Mouse (Mus musculus): ENCODE results near the gene Eef1akmt2. TPM values are rescaled to one million over a fixed set of nuclear protein-coding genes. Genes with fewer than 3 reads are reported as not detected.

Eef1akmt2 gene
- polyA plus RNA-seq, 1 experiment from 2014 or later: 75.0 TPM

DNA sequence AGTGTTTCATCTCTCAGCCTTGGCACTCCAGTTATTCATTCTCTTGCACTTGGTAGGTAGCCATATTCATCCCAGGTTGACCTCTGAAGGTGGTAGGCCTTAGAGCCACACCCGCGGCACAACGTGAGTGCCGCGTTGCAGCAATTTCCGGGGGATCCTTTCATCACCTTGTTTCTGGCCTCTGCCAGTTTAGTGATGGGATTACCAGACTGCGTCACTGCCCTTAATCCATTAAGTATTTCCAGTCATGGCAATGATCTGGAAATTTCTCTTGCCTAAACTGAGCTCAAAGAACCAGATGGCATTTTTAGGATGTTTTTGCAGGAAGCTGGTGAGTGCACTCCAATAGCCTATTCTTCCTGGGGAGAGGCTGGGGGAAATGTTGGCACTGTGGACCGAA, 37.2 kb upstream of the Eef1akmt2 start:
- H3K4me1 ChIP-seq: no peaks in the 10 kb centered on the region; the same call in 1 of the 2 replicates
- 95% methylated on average over 8 of the region's 8 CpGs for WGBS
- no peak for ATAC-seq (ENCODE audit: low FRiP score)

DNA sequence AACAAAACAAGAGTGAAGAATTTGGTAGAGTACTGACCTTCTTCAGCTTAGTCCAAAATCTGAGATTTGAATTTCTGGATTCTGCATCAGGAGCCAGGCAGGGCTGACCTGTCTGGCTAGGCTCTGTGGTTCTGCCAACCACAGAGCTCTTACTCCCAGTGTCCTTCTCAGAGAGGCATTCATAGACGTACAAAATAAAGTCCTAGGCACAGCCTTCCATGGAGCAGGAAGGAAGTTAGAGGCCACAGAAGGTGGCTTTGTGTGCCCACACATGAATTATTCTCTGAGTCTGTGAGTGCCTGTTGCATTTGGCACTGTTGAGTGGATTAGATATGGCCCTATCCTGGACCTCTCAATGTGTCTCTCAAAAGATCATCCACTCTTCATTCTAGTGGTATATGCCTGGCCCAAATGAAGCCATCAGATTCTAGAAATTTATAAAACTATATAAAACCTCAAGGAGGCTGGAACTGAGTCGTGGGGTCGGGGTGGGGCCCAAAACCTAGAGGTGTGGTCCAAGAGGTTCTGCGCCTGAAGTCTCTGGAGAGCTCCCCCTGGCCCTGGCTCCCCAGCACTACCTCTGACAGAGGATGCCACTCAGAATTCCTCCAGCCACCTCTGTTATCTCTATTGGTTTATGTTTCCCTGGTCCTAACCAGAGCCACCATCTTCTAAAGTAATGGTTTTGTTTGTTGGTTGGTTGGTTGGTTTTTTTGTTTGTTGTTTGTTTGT, 36.2 kb upstream of the Eef1akmt2 start:
- no peak overlapping the region for H3K27ac ChIP-seq
- no peak for ATAC-seq (ENCODE audit: low FRiP score)
- WGBS: 64% methylated on average over 4 of the region's 4 CpGs
- H3K9ac ChIP-seq: no peak overlapping the region
- H3K4me2 ChIP-seq (replicated peaks): no peak overlapping the region
- H3K4me3 ChIP-seq: no peak overlapping the region
- peaks cover 14% of the 10 kb centered on the region for H3K36me3 ChIP-seq
- H3K9me3 ChIP-seq (replicated peaks): no peaks in the 10 kb centered on the region
- no peaks in the 10 kb centered on the region for H3K27me3 ChIP-seq
- no peaks in the 10 kb centered on the region; the same call in 1 of the 2 replicates for H3K4me1 ChIP-seq

More for the DNA sequence above, 37.2 kb upstream of the Eef1akmt2 start:
- no peak overlapping the region for H3K9ac ChIP-seq
- H3K4me2 ChIP-seq (replicated peaks): no peak overlapping the region
- H3K4me3 ChIP-seq: no peak overlapping the region
- H3K27me3 ChIP-seq: no peaks in the 10 kb centered on the region
- H3K36me3 ChIP-seq: peaks cover 5% of the 10 kb centered on the region
- H3K9me3 ChIP-seq (replicated peaks): no peaks in the 10 kb centered on the region
- no peak overlapping the region for H3K27ac ChIP-seq

DNA sequence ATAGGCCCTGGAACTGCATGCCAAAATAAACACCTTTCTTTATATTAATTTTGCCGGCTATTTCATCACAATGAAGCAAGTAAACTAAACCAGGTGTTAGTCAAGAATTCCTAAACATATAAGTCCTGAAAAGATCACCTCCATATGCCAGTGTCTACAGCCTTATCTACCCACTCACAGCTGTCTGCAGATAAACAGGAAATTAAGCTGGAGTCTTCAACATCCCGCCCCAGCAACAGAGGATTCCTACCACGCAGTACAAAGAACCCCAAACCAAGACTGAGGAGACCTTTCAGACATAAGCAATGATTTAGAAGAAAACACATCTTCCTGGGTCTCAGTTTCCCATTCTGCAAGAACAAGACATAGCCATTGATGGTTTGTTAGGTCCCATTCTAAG, 35.6 kb upstream of the Eef1akmt2 start:
- WGBS: 87% methylated on average over 3 of the region's 3 CpGs
- H3K4me1 ChIP-seq: no peaks in the 10 kb centered on the region; the same call in 1 of the 2 replicates
- H3K27me3 ChIP-seq: no peaks in the 10 kb centered on the region
- no peak overlapping the region for H3K4me2 ChIP-seq (replicated peaks)
- H3K9ac ChIP-seq: no peak overlapping the region
- no peaks in the 10 kb centered on the region for H3K9me3 ChIP-seq (replicated peaks)
- H3K27ac ChIP-seq: no peak overlapping the region
- peaks cover 20% of the 10 kb centered on the region for H3K36me3 ChIP-seq
- H3K4me3 ChIP-seq: no peak overlapping the region
- ATAC-seq (ENCODE audit: low FRiP score): no peak

DNA sequence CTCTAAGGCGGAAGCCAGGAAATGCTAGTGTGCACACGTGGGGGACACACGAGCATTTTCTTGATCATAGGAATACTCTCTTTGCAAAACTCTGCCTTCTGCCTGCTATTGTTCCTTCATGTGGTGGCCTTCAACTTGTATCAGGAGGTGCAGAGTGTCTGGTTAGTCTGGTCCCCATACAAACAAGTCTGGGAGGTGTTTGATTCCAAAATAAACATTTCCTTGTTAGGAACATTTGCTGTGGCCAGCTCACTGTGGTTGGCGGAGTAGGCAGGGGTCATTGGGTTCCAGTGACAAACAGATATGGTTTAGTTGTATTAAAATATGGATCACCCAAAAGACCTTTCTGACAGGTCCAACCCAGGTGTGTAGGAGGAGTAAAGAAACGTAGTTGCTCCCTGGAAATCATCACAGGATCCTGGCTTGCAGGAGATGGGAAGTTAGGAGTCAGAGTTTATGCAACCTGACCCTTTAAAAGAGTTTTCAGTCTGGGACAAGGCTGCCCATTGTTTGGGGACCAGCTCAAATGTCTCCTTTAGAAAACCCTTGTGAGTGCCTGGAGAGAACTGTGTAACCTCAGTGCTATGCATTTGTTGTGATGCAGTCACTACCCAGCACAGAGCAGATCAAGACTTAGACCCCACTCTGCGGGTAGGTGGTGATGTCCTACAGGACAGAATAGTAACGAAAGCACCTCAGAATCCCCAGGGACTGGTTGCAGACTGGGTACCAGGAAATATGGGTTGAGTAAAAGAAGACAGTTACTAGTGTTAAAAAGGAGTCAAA, 34.7 kb upstream of the Eef1akmt2 start:
- Histone ChIP-seq H3K9ac (no peak overlapping the region), H3K9me3 (replicated peaks) (no peaks in the 10 kb centered on the region), H3K36me3 (peaks cover 29% of the 10 kb centered on the region), H3K4me1 (no peaks in the 10 kb centered on the region; the same call in 1 of the 2 replicates), H3K4me3 (no peak overlapping the region), H3K4me2 (replicated peaks) (no peak overlapping the region), H3K27me3 (no peaks in the 10 kb centered on the region), H3K27ac (no peak overlapping the region)
- ATAC-seq (ENCODE audit: low FRiP score): no peak
- 62% methylated on average over 7 of the region's 7 CpGs for WGBS

DNA sequence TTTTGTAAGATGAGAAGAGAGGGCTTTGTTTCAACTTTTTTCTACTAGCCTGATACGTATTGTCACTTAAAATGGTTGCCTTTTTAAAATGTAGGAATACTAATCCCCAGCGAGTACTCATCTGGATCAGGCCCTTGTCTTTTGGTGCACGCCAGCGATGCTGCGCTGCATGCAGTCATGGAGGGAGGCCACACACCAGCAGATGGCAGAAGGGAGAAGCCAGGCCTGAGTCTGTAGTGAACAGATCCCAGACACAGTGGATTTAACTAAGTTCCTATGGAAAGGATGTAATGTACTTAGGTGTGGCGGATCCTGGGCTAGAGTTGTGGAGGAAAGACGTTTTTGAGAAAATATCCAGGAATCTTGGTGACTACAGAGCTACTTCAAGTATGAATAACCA, 31.6 kb upstream of the Eef1akmt2 start:
- no peak overlapping the region for H3K9ac ChIP-seq
- no peak for ATAC-seq (ENCODE audit: low FRiP score)
- no peaks in the 10 kb centered on the region; the same call in 1 of the 2 replicates for H3K4me1 ChIP-seq
- 94% methylated on average over 7 of the region's 7 CpGs for WGBS
- H3K4me2 ChIP-seq (replicated peaks): no peak overlapping the region
- no peaks in the 10 kb centered on the region for H3K9me3 ChIP-seq (replicated peaks)
- H3K4me3 ChIP-seq: no peak overlapping the region
- H3K27me3 ChIP-seq: no peaks in the 10 kb centered on the region
- H3K36me3 ChIP-seq: peaks cover 58% of the 10 kb centered on the region
- no peak overlapping the region for H3K27ac ChIP-seq

DNA sequence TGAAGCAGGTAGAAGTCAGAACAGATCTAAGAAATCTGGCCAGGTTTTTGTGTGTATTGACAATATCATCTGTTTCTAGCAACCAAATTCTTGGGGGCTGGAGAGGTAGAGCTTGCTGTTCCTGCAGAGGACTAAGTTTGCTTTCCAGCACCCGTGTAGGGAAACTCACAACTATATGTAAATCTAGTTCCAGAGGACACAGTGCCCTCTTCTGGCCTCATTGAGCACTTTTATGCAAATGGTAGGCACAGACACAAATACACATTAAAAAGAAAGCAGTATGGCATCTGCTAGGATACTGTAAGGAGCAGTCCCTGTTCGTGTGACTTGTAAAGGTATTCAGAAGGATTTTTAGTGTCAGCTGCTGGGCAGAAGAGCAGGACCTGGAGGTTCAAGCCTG, 29.9 kb upstream of the Eef1akmt2 start:
- H3K4me1 ChIP-seq: no peaks in the 10 kb centered on the region; the same call in 1 of the 2 replicates
- H3K27me3 ChIP-seq: no peaks in the 10 kb centered on the region
- WGBS: 73% methylated on average over 2 of the region's 2 CpGs
- H3K36me3 ChIP-seq: peaks cover 72% of the 10 kb centered on the region
- no peak overlapping the region for H3K27ac ChIP-seq
- ATAC-seq (ENCODE audit: low FRiP score): no peak
- H3K4me3 ChIP-seq: no peak overlapping the region
- H3K9ac ChIP-seq: no peak overlapping the region
- H3K9me3 ChIP-seq (replicated peaks): no peaks in the 10 kb centered on the region
- no peak overlapping the region for H3K4me2 ChIP-seq (replicated peaks)

DNA sequence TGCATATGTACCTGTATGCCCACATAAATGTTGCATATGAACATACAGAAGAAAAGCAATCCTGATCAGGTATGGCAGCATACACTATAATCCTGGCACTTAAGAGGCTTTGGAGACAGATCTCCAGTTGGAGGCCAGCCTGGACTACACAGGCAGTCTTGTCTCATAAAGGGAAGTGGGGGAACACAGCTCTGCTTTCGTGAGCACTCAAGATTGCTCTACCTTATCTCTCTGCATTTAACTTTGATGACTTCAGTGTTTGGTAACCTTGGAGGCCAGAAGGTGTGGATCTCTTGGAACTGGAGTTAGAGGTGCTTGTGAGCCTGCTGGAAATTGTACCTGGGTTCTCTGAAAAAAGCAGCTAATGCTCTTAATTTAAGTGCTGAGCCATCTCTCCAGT, 27.8 kb upstream of the Eef1akmt2 start:
- H3K4me2 ChIP-seq (replicated peaks): no peak overlapping the region
- ATAC-seq (ENCODE audit: low FRiP score): no peak
- no peaks in the 10 kb centered on the region for H3K4me1 ChIP-seq
- H3K9ac ChIP-seq: no peak overlapping the region
- H3K36me3 ChIP-seq: peaks cover 92% of the 10 kb centered on the region
- no peak overlapping the region for H3K4me3 ChIP-seq
- H3K9me3 ChIP-seq (replicated peaks): no peaks in the 10 kb centered on the region
- no peak overlapping the region for H3K27ac ChIP-seq
- WGBS: 91% methylated on average over 1 of the region's 1 CpGs
- H3K27me3 ChIP-seq: no peaks in the 10 kb centered on the region

DNA sequence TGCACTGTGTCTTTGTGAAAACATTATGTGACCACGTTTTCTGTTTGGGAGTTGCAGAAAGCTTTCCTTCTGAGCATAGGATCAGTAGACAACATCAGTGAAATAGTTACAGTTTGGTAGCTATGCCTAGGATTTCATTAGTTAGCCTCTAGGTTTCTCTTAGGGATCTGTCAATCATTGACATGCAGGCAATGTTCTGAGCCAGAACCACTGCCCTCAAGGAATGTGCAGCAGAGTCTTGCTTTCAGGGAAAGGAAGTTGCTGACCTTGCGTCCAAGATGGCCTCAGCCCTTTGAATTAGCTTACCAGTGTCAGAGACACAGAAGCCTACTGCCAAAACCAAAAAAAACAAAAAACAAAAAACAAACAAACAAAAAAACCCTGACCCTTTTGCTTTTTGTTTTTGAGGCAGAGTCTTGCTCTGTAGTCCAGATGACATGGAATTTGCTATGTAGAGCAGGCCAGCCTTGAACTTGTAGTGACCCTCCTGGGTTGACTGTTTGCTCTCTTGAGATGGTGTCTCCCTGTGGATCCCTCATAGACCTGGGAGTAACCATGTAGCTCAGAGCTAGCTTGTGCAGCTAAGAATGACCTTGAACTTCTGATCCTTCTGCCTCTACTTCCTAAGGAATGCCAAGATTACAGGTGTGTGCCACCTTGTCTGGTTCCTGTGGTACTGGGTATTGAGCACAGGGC, 23.1 kb upstream of the Eef1akmt2 start:
- Histone ChIP-seq H3K4me3 (no peak overlapping the region), H3K4me1 (no peaks in the 10 kb centered on the region), H3K9ac (no peak overlapping the region), H3K36me3 (peaks cover 77% of the 10 kb centered on the region), H3K9me3 (replicated peaks) (no peaks in the 10 kb centered on the region), H3K27me3 (no peaks in the 10 kb centered on the region), H3K4me2 (replicated peaks) (no peak overlapping the region), H3K27ac (no peak overlapping the region)
- 86% methylated on average over 2 of the region's 2 CpGs for WGBS
- ATAC-seq (ENCODE audit: low FRiP score): no peak

DNA sequence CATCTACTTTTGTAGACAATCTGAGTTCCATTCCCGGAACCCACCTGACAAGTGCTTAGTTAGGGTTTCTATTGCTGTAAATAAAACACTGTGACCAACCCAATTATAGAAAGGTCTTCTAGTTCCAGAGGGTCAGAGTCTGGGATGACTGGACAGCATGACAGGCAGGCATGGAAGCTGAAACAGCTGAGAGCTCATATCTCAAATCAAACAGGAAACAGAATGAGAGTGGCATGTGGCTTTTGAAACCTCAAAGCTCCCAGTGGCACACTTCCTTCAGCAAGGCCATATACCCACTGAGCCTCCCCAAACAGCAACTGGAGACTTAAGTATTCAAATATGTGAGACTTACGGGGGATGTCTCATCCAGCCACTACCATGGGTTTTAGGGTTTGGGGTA, 20.6 kb upstream of the Eef1akmt2 start:
- Histone ChIP-seq H3K4me1 (no peaks in the 10 kb centered on the region), H3K9ac (no peak overlapping the region), H3K9me3 (replicated peaks) (no peaks in the 10 kb centered on the region), H3K4me3 (no peak overlapping the region), H3K36me3 (peaks cover 74% of the 10 kb centered on the region), H3K4me2 (replicated peaks) (no peak overlapping the region), H3K27me3 (no peaks in the 10 kb centered on the region), H3K27ac (no peak overlapping the region)
- 92% methylated on average over 2 of the region's 2 CpGs for WGBS
- ATAC-seq (ENCODE audit: low FRiP score): no peak

DNA sequence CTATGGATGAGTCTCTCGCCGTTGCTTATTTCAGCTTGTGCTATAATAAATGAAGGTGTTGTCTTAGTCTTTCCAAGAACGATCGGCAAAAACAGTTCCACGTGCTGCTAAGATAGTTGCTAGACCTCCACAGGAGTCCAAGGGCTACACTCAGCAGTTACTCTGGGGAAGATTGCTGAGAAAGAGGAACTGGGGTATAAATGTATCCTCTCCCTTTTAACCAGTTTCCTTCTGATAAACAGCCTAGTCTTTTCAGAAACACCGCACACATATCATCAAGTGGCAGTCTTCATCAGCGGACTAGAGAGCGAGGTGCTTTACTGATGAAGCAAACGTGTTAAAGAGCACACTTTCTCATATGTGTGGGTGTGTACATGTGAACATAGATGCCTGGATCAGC, 13.8 kb upstream of the Eef1akmt2 start:
- no peaks in the 10 kb centered on the region for H3K4me1 ChIP-seq
- H3K36me3 ChIP-seq: peaks cover 34% of the 10 kb centered on the region
- no peak overlapping the region for H3K27ac ChIP-seq
- no peak overlapping the region for H3K4me2 ChIP-seq (replicated peaks)
- WGBS: 96% methylated on average over 9 of the region's 9 CpGs
- H3K9me3 ChIP-seq (replicated peaks): no peaks in the 10 kb centered on the region
- no peak overlapping the region for H3K4me3 ChIP-seq
- ATAC-seq (ENCODE audit: low FRiP score): no peak
- no peaks in the 10 kb centered on the region for H3K27me3 ChIP-seq
- no peak overlapping the region for H3K9ac ChIP-seq

DNA sequence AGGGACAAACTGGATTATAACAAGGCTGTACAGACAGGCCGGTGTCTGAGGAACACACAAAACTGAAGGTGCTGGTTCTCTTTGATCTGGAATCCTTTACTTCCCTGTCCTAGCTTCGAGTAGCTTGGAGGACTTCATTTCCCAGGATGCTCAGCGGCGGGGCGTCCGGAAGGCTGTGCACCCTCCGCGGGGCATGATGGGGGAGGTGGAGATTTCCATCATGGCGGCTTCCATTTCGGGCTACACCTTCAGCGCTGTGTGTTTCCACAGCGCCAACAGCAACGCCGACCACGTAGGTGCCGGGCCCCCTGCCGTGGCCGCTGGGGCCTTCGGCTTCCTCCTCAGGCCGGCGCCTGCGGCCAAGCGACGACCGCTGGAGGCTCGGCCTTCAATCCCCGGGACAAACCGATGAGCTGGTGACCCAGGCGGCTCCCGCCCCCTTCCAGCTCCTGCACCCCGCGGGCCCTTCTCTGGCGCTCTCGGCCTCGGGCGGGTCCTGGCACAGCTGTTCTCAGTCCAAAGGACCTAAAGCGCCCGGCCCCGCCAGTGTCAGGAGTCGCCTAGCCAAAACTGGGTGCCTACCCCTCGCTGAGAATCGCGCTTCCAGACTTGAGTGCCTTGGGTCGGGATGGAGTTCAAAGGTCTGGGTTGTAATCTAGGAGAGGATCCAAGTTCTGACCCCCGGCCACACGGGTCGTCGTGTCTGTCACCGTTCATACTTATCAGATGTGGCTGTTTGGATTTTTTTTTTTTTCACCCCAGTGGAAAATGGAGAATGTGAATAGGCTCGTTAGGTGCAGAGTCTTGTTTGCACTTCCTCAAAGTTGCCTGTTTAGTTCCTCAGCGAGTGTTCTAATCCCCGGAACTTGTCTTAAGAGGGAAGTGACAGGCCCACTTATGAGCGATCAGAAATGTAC, 6.8 kb upstream of the Eef1akmt2 start, which contains the start of gene Abraxas2:
Gene Abraxas2, plus strand, starts transcription at position 184 of the 917 bp plus-strand sequence.
- Histone ChIP-seq H3K27ac (peak within 1 kb of the TSS; percentile 76), H3K9ac (peak within 1 kb of the TSS; percentile 91), H3K4me1 (peaks cover 10% of the 10 kb centered on the region), H3K4me2 (replicated peaks) (peak within 1 kb of the TSS; percentile 76), H3K27me3 (no peaks in the 10 kb centered on the region), H3K9me3 (replicated peaks) (no peaks in the 10 kb centered on the region), H3K36me3 (no peaks in the 10 kb centered on the region), H3K4me3 (peak within 1 kb of the TSS; percentile 98)
- peak; percentile 93 for ATAC-seq (ENCODE audit: low FRiP score)
- under 1% methylated on average over 53 of the region's 53 CpGs for WGBS
